Mouse (Mus musculus): ENCODE data around the gene 1700020D05Rik. TPM values are rescaled to one million over a fixed set of nuclear protein-coding genes. Genes with fewer than 3 reads are reported as not detected.

Gene 1700020D05Rik
- polyA plus RNA-seq, 1 experiment, result 1.5 TPM

GRCm38 (mm10) chr19:5484496-5484895, 19.1 kb downstream of the 1700020D05Rik start:
- H3K36me3 ChIP-seq (ENCODE audit: control insufficient read depth, insufficient read depth, low read length), result peaks cover 24% of the 10 kb centered on the region
- TF ChIP-seq CTCF (IDR thresholded peaks at IDR 0.05; ENCODE audit: extremely low read depth, insufficient read depth, insufficient read length, insufficient replicate concordance), result no peak
- no peak for TF ChIP-seq POLR2A (IDR thresholded peaks at IDR 0.05; ENCODE audit: low read depth, low read length)
- 87% methylated on average over 5 of the region's 5 CpGs for WGBS

GRCm38 (mm10) chr19:5483386-5484359, 19.9 kb downstream of the 1700020D05Rik start:
- WGBS, result 93% methylated on average over 19 of the region's 19 CpGs
- DNase-seq (ENCODE audit: low read depth in 1 of 2, low spot score in 2 of 2), result no peak
- peaks cover 8% of the 10 kb centered on the region; the same call in 1 of the 2 replicates for H3K4me1 ChIP-seq (ENCODE audit: control insufficient read depth, insufficient read depth, insufficient read length)
- H3K4me3 ChIP-seq (ENCODE audit: extremely low read depth, insufficient read depth, insufficient read length), result no peak overlapping the region
- no peaks in the 10 kb centered on the region for H3K27me3 ChIP-seq (ENCODE audit: control insufficient read depth, insufficient read depth, low read length)
- TF ChIP-seq CTCF (IDR thresholded peaks at IDR 0.05; ENCODE audit: extremely low read depth, insufficient read depth, insufficient read length, insufficient replicate concordance) (no peak), POLR2A (IDR thresholded peaks at IDR 0.05; ENCODE audit: low read depth, low read length) (no peak)
- peaks cover 24% of the 10 kb centered on the region for H3K36me3 ChIP-seq (ENCODE audit: control insufficient read depth, insufficient read depth, low read length)
- H3K27ac ChIP-seq (ENCODE audit: insufficient read depth, low read length), result no peak overlapping the region

More at GRCm38 (mm10) chr19:5484496-5484895, 19.1 kb downstream of the 1700020D05Rik start:
- H3K4me3 ChIP-seq (ENCODE audit: extremely low read depth, insufficient read depth, insufficient read length), result no peak overlapping the region
- no peak overlapping the region for H3K27ac ChIP-seq (ENCODE audit: insufficient read depth, low read length)
- H3K27me3 ChIP-seq (ENCODE audit: control insufficient read depth, insufficient read depth, low read length), result no peaks in the 10 kb centered on the region
- no peak for DNase-seq (ENCODE audit: low read depth in 1 of 2, low spot score in 2 of 2)
- H3K4me1 ChIP-seq (ENCODE audit: control insufficient read depth, insufficient read depth, insufficient read length), result peaks cover 8% of the 10 kb centered on the region; the same call in 1 of the 2 replicates

GRCm38 (mm10) chr19:5481398-5481797, 22.2 kb downstream of the 1700020D05Rik start:
- no peak for DNase-seq (ENCODE audit: low read depth in 1 of 2, low spot score in 2 of 2)
- H3K27ac ChIP-seq (ENCODE audit: insufficient read depth, low read length), result no peak overlapping the region
- no peaks in the 10 kb centered on the region for H3K4me1 ChIP-seq (ENCODE audit: control insufficient read depth, insufficient read depth, insufficient read length)
- peaks cover 24% of the 10 kb centered on the region for H3K36me3 ChIP-seq (ENCODE audit: control insufficient read depth, insufficient read depth, low read length)
- WGBS, result 89% methylated on average over 10 of the region's 10 CpGs
- TF ChIP-seq CTCF (IDR thresholded peaks at IDR 0.05; ENCODE audit: extremely low read depth, insufficient read depth, insufficient read length, insufficient replicate concordance) (no peak), POLR2A (IDR thresholded peaks at IDR 0.05; ENCODE audit: low read depth, low read length) (no peak)
- H3K27me3 ChIP-seq (ENCODE audit: control insufficient read depth, insufficient read depth, low read length), result no peaks in the 10 kb centered on the region
- no peak overlapping the region for H3K4me3 ChIP-seq (ENCODE audit: extremely low read depth, insufficient read depth, insufficient read length)

- H3K4me3 ChIP-seq (ENCODE audit: extremely low read depth, insufficient read depth, insufficient read length), result no peak overlapping the region
- no peaks in the 10 kb centered on the region; the same call in 1 of the 2 replicates for H3K4me1 ChIP-seq (ENCODE audit: control insufficient read depth, insufficient read depth, insufficient read length)
- 87% methylated on average over 10 of the region's 10 CpGs for WGBS
- TF ChIP-seq CTCF (IDR thresholded peaks at IDR 0.05; ENCODE audit: extremely low read depth, insufficient read depth, insufficient read length, insufficient replicate concordance) (no peak), POLR2A (IDR thresholded peaks at IDR 0.05; ENCODE audit: low read depth, low read length) (no peak)
- peaks cover 4% of the 10 kb centered on the region; the same call in 1 of the 2 replicates for H3K27me3 ChIP-seq (ENCODE audit: control insufficient read depth, insufficient read depth, low read length)
- no peak for DNase-seq (ENCODE audit: low read depth in 1 of 2, low spot score in 2 of 2)
- H3K27ac ChIP-seq (ENCODE audit: insufficient read depth, low read length), result no peak overlapping the region
- peaks cover 17% of the 10 kb centered on the region for H3K36me3 ChIP-seq (ENCODE audit: control insufficient read depth, insufficient read depth, low read length)
Measured at GRCm38 (mm10) chr19:5480016-5480415, 23.6 kb downstream of the 1700020D05Rik start.

- 87% methylated on average over 18 of the region's 18 CpGs for WGBS
- peaks cover 4% of the 10 kb centered on the region for H3K36me3 ChIP-seq (ENCODE audit: control insufficient read depth, insufficient read depth, low read length)
- TF ChIP-seq POLR2A (IDR thresholded peaks at IDR 0.05; ENCODE audit: low read depth, low read length), result no peak
- TF ChIP-seq CTCF (IDR thresholded peaks at IDR 0.05; ENCODE audit: extremely low read depth, insufficient read depth, insufficient read length, insufficient replicate concordance), result no peak
- DNase-seq (ENCODE audit: low read depth in 1 of 2, low spot score in 2 of 2), result no peak
- H3K4me3 ChIP-seq (ENCODE audit: extremely low read depth, insufficient read depth, insufficient read length), result no peak overlapping the region
- peaks cover 2% of the 10 kb centered on the region for H3K4me1 ChIP-seq (ENCODE audit: control insufficient read depth, insufficient read depth, insufficient read length)
- no peak overlapping the region for H3K27ac ChIP-seq (ENCODE audit: insufficient read depth, low read length)
- H3K27me3 ChIP-seq (ENCODE audit: control insufficient read depth, insufficient read depth, low read length), result peaks cover 13% of the 10 kb centered on the region
Measured at GRCm38 (mm10) chr19:5477668-5478300, 25.8 kb downstream of the 1700020D05Rik start.

GRCm38 (mm10) chr19:5477004-5477667, 26.5 kb downstream of the 1700020D05Rik start:
- H3K27me3 ChIP-seq (ENCODE audit: control insufficient read depth, insufficient read depth, low read length), result peaks cover 13% of the 10 kb centered on the region
- no peaks in the 10 kb centered on the region for H3K36me3 ChIP-seq (ENCODE audit: control insufficient read depth, insufficient read depth, low read length)
- H3K27ac ChIP-seq (ENCODE audit: insufficient read depth, low read length), result no peak overlapping the region
- TF ChIP-seq POLR2A (IDR thresholded peaks at IDR 0.05; ENCODE audit: low read depth, low read length), result no peak
- TF ChIP-seq CTCF (IDR thresholded peaks at IDR 0.05; ENCODE audit: extremely low read depth, insufficient read depth, insufficient read length, insufficient replicate concordance), result no peak
- H3K4me3 ChIP-seq (ENCODE audit: extremely low read depth, insufficient read depth, insufficient read length), result no peak overlapping the region
- no peak for DNase-seq (ENCODE audit: low read depth in 1 of 2, low spot score in 2 of 2)
- 83% methylated on average over 10 of the region's 10 CpGs for WGBS
- peaks cover 2% of the 10 kb centered on the region for H3K4me1 ChIP-seq (ENCODE audit: control insufficient read depth, insufficient read depth, insufficient read length)

Measured in spleen, adult 2 months (tissue).